Mouse (Mus musculus): ENCODE results near the gene Mettl7a2.
"Not testable (repeated sequence)": the region's sequence is repeated elsewhere in the genome, so short reads cannot be mapped to it uniquely, and the experiment has no call there.

Gene Mettl7a2

DNA sequence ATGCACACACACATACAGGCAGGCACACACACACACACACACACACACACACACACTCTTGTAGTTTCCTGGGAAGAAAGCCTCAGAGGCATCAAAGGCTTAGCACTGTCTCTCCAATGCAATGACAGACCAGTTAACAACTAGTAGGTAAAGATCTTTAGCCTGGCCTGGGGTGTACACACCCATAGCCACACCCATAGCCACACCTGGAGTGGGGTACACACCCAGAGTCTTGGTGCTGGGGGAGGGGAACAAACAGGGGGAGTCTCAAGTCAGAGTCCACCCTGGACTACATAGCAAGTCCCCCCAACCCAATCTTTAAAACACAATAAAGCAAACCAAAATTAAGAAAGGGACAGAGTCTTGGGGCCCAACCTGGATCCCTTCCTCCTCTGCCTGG is 15.7 kb upstream of the Mettl7a2 start:
- not testable (repeated sequence) for DNase-seq (ENCODE audit: extremely low read depth, low read depth, low spot score)

DNA sequence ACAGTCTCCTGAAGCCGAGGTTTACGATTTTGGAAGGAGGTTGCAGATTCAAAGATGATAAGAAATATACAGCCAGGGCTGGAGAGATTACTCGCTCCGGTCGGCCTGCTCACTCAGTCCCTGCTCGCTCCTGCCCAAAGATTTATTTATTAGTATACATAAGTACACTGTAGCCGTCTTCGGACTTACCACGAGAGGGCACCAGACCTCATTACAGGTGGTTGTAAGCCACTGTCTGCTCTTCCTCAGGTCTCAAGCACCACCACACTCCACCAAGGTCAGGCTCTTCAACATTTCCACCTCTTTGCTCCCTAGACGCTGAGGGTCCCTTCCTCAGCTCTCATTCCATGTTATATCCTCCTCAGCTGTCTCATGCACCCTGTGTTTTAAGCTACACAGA is 15.2 kb upstream of the Mettl7a2 start:
- DNase-seq (ENCODE audit: extremely low read depth, low read depth, low spot score), result not testable (repeated sequence)

DNA sequence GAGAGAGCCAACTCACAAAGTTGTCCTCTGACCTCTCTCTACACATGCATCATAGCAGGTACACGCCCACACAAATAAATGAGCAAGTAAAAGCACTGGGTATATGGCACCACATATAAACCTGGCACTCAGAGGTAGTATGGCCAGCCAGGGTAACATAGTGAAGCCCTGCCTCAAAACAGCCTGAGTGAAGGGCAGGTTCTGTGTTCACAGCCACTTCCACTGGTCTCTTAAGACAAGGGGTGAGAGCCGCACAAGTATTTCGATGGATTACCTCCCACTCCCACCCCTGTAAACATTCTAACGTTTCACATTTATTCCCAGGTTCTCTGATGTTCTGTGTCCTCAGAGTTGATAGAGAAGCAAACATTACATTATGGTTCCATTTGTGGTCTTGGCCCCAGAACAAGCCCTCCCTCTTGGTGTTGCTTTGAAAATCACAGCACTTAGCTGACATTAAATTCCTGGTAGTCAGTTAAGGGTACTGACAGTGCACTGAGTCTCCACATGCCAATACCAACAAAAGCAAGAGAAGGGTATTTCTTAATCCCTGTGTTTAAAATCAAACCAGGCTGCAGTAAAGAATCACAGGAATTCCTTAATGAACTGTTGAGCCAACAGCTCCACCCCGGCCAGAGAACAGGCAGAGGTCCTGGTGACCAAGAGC is 11.6 kb upstream of the Mettl7a2 start:
- not testable (repeated sequence) for DNase-seq (ENCODE audit: extremely low read depth, low read depth, low spot score)

DNA sequence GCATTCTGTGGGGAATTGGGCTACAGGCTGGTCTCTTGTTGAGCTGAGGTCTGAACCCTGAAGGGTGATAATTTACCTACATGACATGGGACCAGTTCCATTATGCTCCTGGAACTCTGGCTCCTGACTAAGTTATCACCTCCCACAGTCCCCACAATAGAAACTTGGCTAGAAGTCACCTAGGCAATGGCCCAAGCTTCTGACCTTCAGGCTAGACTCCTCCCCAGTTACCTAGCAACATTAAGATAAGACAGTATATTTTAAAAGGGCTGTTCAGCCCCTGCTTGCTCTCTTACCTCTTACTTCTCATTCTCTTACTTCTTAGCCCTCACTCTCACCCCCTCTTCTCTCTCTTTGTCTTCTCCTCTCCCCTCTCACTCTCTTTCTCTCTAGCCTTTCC is 7.5 kb upstream of the Mettl7a2 start:
- no peak for DNase-seq (ENCODE audit: extremely low read depth, low read depth, low spot score)

DNA sequence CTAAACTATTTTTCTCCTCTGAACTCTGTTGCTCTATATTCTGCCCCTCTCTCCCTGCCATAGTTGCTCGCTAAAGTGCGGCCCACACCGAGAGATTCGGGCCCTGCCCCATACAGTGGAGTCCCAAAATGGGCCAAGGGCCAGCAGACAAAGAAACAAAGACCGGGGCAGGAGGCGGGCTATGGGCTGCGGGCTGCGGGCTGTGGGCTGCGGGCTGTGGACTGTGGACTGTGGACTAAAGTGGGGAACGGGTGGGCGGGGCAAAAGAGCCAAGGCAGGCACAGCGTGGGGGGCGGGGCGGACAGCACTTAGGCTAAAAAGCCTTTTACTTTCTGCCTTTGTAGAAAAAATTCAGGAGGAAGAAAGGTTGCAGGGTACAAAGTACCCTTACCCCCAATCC is 6.2 kb upstream of the Mettl7a2 start:
- no peak for DNase-seq (ENCODE audit: extremely low read depth, low read depth, low spot score)

DNA sequence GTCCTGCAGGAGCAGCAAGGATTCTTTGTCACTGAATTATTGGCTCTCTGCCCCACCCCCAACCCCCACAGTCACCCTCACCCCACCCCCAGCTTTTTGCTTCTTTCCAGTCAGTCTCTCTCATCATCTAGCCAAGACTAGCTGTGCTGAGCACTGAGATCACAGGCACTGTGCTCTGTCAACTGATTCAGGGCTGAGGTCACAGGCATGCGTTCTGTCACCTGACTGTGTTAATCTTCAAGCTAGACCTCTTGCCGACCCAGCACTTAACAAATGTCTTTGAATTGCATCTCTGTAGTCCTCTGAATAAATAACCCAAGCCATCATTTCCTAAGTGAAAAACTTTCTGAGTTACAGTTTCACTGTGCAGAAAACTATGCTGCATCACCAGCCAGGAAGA is 3.5 kb upstream of the Mettl7a2 start:
- DNase-seq (ENCODE audit: extremely low read depth, low read depth, low spot score), result no peak

DNA sequence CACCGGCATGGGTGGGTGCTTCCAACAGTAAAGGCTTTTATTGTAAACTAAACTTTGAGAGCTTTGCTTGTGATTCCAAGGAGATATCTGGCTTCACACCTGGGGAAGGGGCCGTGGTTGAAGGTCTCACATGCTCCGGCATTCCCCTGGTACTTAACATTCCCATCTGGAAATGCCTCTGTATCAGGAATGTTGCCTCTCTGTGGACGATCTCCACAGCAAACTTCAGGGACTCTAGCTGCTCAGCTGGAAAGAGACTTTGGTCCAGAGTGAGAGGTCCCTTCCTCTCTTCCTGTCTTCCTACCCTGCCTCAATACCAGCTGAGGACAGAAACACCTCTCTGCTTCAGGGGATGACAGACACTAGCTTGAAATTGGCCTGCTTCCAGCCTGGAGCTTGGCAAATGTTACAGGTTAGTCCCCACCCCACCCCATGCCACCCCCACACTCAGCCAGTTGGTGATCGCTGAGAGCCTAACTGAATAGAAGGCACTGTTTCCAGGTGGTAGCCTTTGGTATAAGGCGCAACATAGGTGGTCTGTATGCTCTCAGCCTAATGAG is 1.4 kb upstream of the Mettl7a2 start:
- no peak for DNase-seq (ENCODE audit: extremely low read depth, low read depth, low spot score)

DNA sequence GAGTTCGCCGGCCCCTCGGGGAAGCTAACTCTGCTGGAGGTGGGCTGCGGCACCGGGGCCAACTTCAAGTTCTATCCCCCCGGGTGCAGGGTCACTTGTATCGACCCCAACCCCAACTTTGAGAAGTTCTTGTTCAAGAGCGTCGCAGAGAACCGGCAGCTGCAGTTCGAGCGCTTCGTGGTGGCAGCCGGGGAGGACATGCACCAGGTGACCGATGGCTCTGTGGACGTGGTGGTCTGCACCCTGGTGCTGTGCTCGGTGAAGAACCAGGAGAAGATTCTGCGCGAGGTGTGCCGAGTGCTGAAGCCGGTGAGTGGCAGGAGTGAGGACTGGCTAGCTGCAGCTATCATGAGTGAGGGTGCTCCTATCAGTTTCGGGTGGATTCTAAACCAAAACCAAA is 399 bp downstream of the Mettl7a2 start:
- not testable (repeated sequence) for DNase-seq (ENCODE audit: extremely low read depth, low read depth, low spot score)

DNA sequence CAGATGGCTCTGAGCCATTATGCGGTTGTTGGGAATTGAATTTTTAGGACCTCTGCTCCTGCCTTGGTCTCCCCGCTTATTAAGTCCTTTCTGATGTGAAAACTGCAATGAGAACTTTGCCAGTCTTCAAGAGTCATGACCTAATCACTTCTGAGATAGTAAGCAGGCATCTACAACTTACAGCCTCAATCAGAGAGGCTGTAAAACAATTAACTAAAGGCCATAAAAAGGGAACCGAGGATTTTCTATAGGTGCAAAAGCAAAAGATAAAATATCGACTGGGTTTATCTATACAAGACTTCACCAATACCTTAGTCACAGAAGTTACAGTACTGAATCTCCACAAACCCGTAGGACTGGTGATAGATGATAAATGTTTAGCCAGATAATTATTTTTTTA is 2.9 kb downstream of the Mettl7a2 start:
- no peak for DNase-seq (ENCODE audit: extremely low read depth, low read depth, low spot score)

DNA sequence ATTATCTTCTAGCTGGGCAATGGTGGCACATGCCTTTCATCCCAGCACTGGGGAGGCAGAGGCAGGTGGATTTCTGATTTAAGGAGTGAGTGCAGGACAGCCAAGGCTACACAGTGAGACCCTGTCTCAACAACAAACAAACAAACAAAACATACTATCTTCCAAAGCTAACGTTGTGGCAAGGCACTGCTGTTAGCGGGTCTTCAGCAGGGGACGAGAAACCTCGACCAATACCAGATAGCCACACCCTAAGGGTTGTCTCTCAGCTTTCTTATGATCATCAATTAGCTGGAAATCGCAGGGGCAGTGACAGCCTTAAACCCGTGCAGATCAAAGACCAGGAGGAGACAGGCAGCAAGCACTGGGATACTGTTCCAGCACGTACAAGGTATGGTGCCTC is 11.2 kb downstream of the Mettl7a2 start, which contains the start of gene Higd1c:
Gene Higd1c (plus strand): TSS at position 301 of the 400 bp plus-strand sequence.
- no peak for DNase-seq (ENCODE audit: extremely low read depth, low read depth, low spot score)

DNA sequence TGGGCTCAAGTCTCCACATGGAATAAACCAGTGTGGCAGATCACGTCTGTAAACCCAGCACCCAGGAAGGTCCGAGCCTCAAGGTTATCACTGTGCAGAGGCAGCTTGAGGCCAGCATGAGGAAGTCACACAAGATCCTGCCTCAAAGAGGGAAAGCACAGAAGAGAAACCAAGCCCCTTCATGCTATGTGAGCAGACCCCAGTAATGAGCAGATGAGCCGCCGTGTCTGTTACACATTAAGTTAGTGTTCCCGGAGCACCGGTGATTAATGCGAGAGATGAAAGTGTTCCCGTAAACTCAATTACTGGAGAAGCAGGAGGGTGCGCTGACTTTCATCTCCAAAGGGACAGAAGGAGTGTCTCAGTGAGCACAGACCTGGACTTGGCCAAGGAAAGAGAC is 13.0 kb downstream of the Mettl7a2 start:
- DNase-seq (ENCODE audit: extremely low read depth, low read depth, low spot score), result not testable (repeated sequence)

DNA sequence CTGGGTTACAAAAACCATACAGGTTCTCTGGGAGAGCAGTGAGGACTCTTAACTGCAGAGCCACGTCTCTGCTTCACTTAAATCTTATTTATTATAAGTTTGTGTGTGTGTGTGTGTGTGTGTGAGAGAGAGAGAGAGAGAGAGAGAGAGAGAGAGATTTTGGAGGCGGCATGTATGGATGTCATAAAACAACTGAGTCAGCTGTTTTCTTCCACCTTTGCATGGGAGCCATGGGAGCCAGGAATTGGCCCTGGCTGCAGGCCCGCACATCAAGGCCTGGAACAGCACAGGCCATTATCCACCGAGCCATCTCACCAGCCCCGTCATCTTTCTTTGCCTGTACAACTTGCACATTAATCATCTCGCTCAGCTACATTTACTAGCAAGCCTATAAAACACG is 14.1 kb downstream of the Mettl7a2 start:
- no peak for DNase-seq (ENCODE audit: extremely low read depth, low read depth, low spot score)

DNA sequence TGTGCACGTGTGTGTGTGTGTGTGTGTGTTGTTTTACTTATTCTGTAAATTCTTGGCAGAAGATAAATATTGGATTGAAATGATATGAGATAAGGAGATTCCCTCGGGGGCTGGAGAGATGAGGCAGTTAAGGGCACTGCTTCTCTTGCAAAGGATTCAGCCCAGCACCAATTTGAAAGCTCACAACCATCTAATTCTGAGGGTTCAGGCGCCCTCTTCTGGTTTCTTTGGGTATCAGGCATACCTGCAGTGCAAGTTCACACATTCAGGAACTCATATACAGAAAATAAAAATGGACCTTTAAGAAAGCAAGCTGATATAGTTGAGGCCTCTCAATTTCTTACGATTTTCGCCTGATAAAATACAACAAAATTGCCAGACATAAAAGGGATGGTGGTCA is 22.1 kb downstream of the Mettl7a2 start:
- no peak for DNase-seq (ENCODE audit: extremely low read depth, low read depth, low spot score)

DNA sequence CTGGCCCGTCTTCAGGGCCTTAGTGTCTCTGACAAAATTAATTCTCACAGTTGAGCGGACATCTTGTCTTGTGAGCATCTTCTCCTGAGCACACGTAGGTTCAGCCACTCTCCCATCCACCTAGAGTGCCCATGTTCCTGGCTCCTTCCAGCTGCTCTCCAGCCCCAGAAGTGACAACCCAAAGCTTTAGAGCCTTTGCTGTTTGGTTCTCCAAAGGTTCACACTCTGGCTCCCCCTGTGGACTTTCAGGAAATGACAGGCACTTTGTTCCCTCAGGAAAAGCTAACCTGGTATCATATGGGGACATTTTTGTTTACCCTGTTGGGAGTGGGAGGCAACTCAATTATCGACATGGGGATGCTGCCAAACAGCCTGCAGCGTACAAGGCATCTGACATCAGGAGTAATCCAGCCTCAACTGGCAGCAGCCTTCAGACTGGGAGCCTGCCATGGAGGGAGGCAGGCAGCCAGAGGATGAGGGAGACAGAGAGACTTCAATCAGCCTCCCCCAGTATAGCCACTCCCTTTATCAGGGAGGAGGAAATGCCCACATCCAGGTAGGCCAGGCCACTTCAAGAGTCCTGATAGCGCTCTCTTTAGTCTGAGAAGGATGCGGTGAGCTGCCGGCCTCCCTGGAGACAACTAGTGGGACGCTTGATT is 25.0 kb downstream of the Mettl7a2 start:
- DNase-seq (ENCODE audit: extremely low read depth, low read depth, low spot score), result not testable (repeated sequence)

DNA sequence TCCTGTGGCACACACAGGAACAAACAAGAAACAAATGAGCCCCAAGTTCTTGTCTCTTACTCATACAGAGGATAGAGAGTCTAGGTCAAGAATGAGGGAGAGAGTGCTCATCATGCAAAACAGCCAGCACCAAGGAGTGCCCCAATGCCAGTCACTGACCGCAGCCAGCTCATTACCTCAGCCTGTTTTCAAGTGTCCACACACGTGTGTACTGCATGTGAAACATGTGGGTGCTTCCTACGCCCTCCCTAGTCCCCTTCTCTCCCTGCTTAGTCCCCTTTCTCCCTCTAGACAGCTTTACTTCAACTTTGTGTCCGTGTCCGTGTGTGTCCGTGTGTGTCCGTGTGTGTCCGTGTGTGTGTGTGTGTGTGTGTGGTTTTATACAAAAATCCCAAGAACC is 26.7 kb downstream of the Mettl7a2 start:
- DNase-seq (ENCODE audit: extremely low read depth, low read depth, low spot score), result no peak

DNA sequence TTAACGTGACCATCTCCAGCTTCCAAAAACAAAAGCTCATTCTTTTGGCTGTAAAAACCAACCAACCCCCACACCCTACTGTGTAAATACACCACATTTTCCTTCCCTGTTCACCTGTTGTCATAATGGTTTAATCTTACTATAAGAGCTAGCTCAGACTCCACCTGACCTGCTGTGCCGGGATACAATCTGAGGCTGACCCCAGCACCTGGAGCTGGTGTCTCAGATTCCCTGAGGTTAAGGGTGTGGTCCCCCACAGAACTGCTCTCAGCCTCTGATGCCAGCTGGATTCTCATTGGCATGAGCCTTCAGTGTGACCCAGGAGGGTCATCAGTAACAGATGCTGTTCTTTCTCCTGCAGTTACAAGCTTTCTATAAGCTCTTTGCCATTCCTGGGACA is 27.1 kb downstream of the Mettl7a2 start:
- DNase-seq (ENCODE audit: extremely low read depth, low read depth, low spot score), result no peak

DNA sequence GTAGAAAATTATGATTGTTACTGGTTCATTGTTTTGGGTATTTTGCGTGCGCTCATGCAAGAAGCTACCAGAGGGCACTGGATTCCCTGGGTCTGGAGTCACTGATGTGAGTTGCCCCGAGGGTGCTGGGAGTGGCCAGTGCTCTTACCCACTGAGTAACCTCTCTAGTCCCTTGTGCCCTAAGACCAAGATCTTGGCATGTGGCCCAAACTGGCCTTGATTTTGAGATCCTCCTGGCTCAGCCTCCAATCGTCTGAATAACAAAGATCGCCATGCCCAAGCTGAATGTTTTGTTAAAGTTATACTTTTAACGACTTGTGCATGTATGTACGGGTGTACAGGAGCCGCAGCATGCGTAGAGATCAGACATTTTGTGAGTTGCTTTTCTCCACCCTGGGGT is 32.7 kb downstream of the Mettl7a2 start:
- DNase-seq (ENCODE audit: extremely low read depth, low read depth, low spot score), result no peak

DNA sequence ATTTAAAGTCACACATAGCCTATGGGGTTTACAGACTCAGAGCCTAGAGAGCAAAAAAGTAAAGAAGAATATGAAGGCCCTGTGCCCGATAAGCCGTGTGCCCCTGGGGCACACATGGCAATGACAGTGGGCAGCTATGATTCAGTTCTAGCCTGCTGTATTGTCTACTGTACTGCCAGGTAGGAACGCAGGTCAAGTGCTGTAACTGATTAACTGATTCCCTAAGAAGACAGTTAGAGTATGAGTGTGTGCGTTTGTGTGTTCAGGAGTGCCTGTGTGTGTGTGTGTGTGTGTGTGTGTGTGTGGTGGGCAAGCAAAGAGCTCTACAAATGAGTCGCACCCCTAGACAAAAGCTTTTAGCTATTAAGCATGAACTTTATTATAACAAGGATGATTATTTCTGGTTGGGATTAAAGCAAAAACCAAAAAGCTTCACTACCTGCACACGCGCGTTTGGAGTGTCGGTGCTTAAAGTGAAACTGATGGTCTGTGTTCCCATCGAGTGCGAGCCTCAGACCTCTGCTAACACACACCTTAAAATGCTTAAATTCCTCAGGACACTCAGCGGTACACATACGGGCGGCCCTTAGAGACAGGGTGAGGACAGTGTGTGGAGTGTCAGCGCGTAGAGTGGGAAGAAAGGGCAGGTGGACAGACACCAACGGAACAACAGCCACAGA is 34.7 kb downstream of the Mettl7a2 start:
- DNase-seq (ENCODE audit: extremely low read depth, low read depth, low spot score), result no peak

DNA sequence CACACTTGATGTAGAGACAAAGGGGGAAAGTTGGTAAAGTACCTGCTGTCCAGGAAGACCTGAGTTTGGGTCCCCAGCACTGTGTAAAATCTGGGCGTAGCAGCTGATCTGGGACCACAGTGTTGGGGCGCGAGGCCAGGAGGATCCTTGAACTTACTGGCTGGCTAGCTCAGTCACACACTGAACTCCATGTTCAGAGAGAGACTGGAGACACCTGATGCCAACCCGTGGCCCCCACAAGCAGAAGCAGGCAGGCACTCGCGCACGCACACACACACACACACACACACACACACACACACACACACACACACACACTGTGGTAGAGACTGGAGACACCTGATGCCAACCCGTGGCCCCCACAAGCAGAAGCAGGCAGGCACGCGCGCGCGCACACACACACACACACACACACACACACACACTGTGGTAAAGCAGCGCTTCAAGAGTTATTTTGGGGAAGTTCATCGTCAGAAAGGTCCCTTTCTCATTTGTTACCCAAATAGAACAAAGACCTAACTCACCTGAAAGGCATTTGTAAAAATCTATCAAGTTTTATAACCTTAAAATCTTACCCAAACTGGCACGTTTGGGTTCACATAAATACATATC is 35.3 kb downstream of the Mettl7a2 start:
- DNase-seq (ENCODE audit: extremely low read depth, low read depth, low spot score), result no peak

DNA sequence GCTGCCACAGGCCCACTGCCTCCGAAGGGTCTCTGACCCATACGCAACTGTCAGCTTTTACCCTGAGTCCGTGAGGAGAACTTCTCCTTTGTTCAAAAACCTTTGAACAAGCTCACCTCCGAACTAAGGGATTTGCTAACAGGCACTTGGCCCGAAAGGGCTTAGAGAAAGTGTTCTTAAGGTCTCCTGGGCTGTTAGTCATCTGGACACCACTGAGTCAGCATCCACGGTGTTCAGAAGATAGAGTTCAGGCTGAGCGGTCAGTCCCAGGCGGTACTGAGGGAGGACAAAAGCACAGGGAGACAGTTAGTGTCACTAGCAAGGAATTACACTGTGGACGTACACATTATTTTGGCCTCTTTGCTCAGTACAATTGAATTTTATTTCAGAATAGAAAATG is 35.9 kb downstream of the Mettl7a2 start:
- DNase-seq (ENCODE audit: extremely low read depth, low read depth, low spot score), result no peak

DNA sequence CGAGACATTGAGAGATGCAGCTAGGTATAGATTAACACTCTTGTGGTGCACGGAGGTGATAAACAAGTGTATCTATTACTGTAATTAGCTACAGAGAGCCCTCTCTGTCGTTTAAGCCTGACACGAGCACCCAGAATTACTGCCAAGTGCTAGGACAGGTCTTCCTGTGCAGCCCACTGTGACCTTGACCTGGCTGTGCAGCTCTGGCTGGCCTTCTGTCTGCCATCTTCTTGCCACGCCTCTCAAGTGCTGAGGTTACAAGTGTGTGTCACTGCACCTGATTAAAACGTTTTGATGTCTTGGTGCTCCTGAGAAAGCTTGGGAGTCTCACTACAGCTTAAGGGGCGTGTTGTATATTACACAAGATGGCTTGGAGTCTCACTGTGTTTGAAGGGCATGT is 38.1 kb downstream of the Mettl7a2 start:
- DNase-seq (ENCODE audit: extremely low read depth, low read depth, low spot score), result no peak

DNA sequence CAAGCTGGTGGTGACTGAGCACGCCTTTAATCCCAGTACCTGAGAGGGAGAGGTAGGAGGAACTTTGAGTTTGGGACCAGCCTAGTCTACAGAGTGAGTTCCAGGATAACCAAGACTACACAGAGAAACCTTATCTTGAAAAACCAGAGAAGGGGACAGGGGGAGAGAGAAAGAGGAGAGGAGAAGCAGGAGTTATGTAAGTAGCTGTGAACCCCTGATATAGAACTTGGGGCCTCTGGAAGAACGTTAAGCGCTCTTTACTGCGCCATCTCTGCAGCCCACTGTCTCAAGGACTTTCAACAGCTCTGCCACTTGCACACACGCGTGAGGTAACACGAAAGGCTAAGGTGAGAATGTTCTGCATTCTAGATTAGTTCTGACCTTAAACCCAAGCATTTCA is 38.6 kb downstream of the Mettl7a2 start:
- no peak for DNase-seq (ENCODE audit: extremely low read depth, low read depth, low spot score)

All from fat pad, adult 2 months (tissue).